Mouse (Mus musculus) forebrain, embryonic 11.5 days (tissue): ENCODE data around the gene Tmem144. TPM values are rescaled to one million over a fixed set of nuclear protein-coding genes. Genes with fewer than 3 reads are reported as not detected.

ENCODE experiments used
- ATAC-seq: fragments of 200-750 bp; cut with Nextera tagmentation; replicated peaks from 2 replicates; pipeline ENCODE4 v1.8.0; 2017; ENCODE audit warnings: moderate TSS enrichment; ENCODE audit not compliant: low FRiP score
- DNase-seq: peaks from one replicate; pipeline ENCODE4 v3.0.0-alpha.2; 2017; ENCODE audit warnings: low spot score
- H3K27ac ChIP-seq: fragments of 300-500 bp; sonication (generic); 2 replicates; pipeline ENCODE4 v1.5.1; 2014; ENCODE audit warnings: low read depth, low read length
- H3K27me3 ChIP-seq: fragments of 300-500 bp; sonication (generic); 2 replicates; pipeline ENCODE4 v1.6.1; 2014; ENCODE audit warnings: mild to moderate bottlenecking, low read length, mixed read lengths; ENCODE audit not compliant: control insufficient read depth, insufficient read depth
- H3K36me3 ChIP-seq: fragments of 300-500 bp; sonication (generic); 2 replicates; pipeline ENCODE4 v1.6.1; 2014; ENCODE audit warnings: mild to moderate bottlenecking, low read length, moderate library complexity, mixed read lengths; ENCODE audit not compliant: control insufficient read depth, insufficient read depth
- H3K4me1 ChIP-seq: fragments of 300-500 bp; sonication (generic); replicated peaks from 2 replicates; pipeline ENCODE4 v1.6.1; 2014; ENCODE audit warnings: low read length, mixed read lengths; ENCODE audit not compliant: control insufficient read depth, insufficient read depth
- H3K4me2 ChIP-seq: fragments of 300-500 bp; sonication (generic); 2 replicates; pipeline ENCODE4 v1.6.1; 2014; ENCODE audit warnings: low read depth, mild to moderate bottlenecking, low read length, moderate library complexity, mixed read lengths; ENCODE audit not compliant: severe bottlenecking
- H3K4me3 ChIP-seq: fragments of 300-500 bp; sonication (generic); 2 replicates; pipeline ENCODE4 v1.5.1; 2014; ENCODE audit warnings: low read depth, low read length
- H3K9ac ChIP-seq: fragments of 300-500 bp; sonication (generic); 2 replicates; pipeline ENCODE4 v1.6.1; 2014; ENCODE audit warnings: low read length
- H3K9me3 ChIP-seq: fragments of 300-500 bp; sonication (generic); 2 replicates; pipeline ENCODE4 v1.6.1; 2016; ENCODE audit warnings: low read length, mixed read lengths; ENCODE audit not compliant: control insufficient read depth
- WGBS: fragments of 180-500 bp; shearing (Covaris S2); extraction: QIAGEN DNeasy Blood & Tissue Kit; methylation state at CpG from one replicate; pipeline ENCODE4 v1.1.7; 2014; 5-methylcytosine and 5-hydroxymethylcytosine counted together
- polyA plus RNA-seq: library from polyadenylated mRNA; unstranded; fragments of >200 nt; fragmentation: Nextera tagmentation; extraction: Ambion mirVana; gene quantifications from 2 replicates; pipeline ENCODE4 v1.2.1, GENCODE M21; 2014

The Tmem144 gene
- polyA plus RNA-seq, 1 experiment from 2014 or later, result 3.5 TPM

DNA sequence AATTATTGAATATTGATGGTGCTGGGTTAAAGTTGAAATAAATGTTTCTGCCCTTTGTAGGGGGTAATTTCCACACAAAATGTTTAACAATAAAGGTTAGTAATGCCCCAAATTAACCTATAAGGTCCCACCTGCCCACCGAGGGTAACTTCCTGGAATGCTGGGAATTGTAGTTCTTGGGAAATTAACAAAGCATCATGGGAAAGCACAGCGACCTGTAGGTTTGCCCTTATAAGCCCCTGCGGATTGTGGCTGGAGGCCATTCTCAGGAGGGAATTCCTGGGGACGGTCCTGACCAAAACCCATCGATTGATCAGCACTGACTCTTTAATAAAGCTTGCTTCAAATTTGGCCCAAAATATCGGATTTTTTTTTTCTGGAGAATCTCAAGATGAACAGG lies 1.9 kb downstream of the Tmem144 start:
- Histone ChIP-seq H3K36me3 (no peaks in the 10 kb centered on the region), H3K4me3 (no peak overlapping the region), H3K27me3 (no peaks in the 10 kb centered on the region), H3K27ac (no peak overlapping the region), H3K4me2 (no peak overlapping the region), H3K9me3 (no peaks in the 10 kb centered on the region), H3K9ac (no peak overlapping the region), H3K4me1 (no peaks in the 10 kb centered on the region)
- ATAC-seq, result no peak
- no peak for DNase-seq
- 37% methylated on average over 6 of the region's 6 CpGs for WGBS

DNA sequence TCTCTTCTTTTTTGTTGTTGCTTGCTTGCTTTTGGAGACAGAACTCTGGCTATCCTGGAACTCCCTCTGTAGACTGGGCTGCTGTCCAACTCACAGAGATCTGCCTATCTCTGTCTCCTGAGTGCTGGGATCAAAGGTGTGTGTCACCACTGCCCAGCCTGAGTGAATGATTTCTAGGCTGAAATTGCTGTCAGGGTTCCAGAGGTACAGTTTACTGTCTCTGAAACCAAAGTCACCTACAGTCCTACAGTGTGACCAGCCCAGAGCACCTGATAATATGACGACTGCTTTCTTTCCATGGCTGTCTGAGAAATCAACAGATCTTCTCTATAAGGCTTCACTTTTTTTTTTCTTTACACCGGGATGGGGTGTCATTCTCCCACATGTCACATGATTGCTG lies 3.0 kb downstream of the Tmem144 start:
- 84% methylated on average over 2 of the region's 2 CpGs for WGBS
- no peak for ATAC-seq

DNA sequence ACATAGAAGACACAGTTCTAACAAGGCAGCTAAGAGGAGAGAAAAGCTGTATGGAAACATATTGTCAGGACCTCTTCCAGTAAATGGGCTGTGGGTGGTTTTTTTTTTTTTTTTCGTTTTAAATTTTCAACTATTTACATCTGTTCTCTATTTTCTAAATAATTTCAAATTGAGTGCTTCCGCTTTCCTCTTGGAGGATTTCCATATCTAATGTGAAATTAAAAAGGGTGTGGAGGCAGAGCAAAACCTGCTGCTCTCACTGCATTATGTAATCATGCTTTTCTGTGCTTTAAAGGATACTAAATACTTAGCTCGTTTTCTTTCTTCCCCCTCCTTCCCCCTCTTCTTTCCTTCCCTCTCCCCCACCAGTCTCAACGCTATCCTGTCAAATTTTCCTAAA lies 3.7 kb downstream of the Tmem144 start:
- Histone ChIP-seq H3K36me3 (no peaks in the 10 kb centered on the region), H3K4me2 (no peak overlapping the region), H3K27me3 (no peaks in the 10 kb centered on the region), H3K4me3 (no peak overlapping the region), H3K27ac (no peak overlapping the region), H3K4me1 (no peaks in the 10 kb centered on the region), H3K9ac (no peak overlapping the region), H3K9me3 (no peaks in the 10 kb centered on the region)
- WGBS, result 46% methylated on average over 4 of the region's 4 CpGs
- DNase-seq, result no peak
- ATAC-seq, result no peak

More for the DNA sequence above, 3.0 kb downstream of the Tmem144 start:
- no peaks in the 10 kb centered on the region for H3K36me3 ChIP-seq
- no peak overlapping the region for H3K4me2 ChIP-seq
- no peak for DNase-seq
- no peak overlapping the region for H3K27ac ChIP-seq
- no peaks in the 10 kb centered on the region for H3K9me3 ChIP-seq
- H3K27me3 ChIP-seq, result no peaks in the 10 kb centered on the region
- no peaks in the 10 kb centered on the region for H3K4me1 ChIP-seq
- H3K9ac ChIP-seq, result no peak overlapping the region
- H3K4me3 ChIP-seq, result no peak overlapping the region

DNA sequence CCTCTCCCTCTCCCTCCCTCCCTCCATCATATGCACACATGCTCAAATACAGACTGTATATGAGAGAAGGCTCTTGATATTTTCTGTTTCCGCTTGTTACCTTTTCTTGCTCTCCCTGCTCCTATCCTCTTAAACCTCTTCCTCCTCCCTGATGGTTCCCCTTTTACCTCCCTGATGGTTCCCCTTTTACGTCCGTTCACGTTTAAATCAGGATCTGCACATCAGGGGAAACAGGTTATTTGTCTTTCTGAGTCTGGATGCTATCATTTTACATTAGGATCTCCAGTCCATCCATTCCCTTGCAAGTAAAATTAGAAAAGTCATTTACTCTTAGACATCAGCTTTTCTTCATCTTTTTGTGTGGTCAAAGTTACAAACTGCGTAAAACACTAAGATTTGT lies 5.9 kb downstream of the Tmem144 start:
- no peak overlapping the region for H3K4me2 ChIP-seq
- ATAC-seq (no peak), DNase-seq (no peak)
- no peaks in the 10 kb centered on the region for H3K36me3 ChIP-seq
- H3K9me3 ChIP-seq, result no peaks in the 10 kb centered on the region
- H3K4me3 ChIP-seq, result no peak overlapping the region
- 90% methylated on average over 5 of the region's 5 CpGs for WGBS
- no peak overlapping the region for H3K9ac ChIP-seq
- no peaks in the 10 kb centered on the region for H3K4me1 ChIP-seq
- no peak overlapping the region for H3K27ac ChIP-seq
- H3K27me3 ChIP-seq, result no peaks in the 10 kb centered on the region

DNA sequence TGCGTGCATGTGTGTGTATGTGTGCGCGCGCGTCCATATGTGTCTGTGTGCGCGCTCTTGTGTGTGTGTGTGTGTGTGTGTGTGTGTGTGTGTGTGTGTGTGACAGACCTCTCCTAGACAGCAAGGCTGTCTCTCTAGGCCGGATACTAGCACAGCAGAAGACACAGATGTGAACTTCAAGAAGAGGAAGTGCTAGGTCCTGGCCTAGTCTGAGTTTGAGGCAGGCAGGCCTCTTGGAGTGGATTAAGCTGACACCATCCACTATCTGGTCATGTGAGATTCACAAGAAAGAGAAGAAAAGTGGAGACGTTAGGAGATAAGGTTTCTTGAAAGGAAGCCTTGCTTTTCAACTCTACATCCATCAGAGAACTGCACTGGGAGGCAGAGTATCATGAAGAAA lies 8.6 kb downstream of the Tmem144 start:
- no peak overlapping the region for H3K4me2 ChIP-seq
- DNase-seq (no peak), ATAC-seq (no peak)
- H3K4me1 ChIP-seq, result no peaks in the 10 kb centered on the region
- 94% methylated on average over 9 of the region's 9 CpGs for WGBS
- H3K9me3 ChIP-seq, result no peaks in the 10 kb centered on the region
- H3K9ac ChIP-seq, result no peak overlapping the region
- no peaks in the 10 kb centered on the region for H3K36me3 ChIP-seq
- no peak overlapping the region for H3K4me3 ChIP-seq
- H3K27me3 ChIP-seq, result no peaks in the 10 kb centered on the region
- H3K27ac ChIP-seq, result no peak overlapping the region

DNA sequence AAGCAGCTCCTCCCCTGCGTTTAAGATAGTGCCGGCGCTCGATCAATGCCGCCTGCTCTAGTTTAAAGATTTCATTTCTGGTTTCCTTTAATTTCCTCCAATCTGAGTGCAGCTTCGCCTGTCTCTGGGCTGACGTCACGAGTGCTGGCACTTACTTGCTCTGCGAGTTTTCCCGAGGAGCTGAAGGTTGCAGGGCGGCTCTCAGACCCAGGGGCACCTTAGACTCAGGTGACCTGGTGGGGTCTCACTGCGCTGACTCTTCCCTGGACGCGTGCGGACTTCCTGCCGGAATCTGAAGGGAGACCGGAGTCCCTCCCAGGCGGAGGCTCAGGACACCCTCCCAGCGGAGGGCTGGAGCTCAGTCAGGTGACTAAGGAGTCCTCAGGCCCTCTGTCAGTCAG lies 10.0 kb downstream of the Tmem144 start:
- peak overlapping the region; percentile 38 for H3K4me3 ChIP-seq
- peak; percentile 82 for ATAC-seq
- under 1% methylated on average over 19 of the region's 19 CpGs for WGBS
- no peaks in the 10 kb centered on the region for H3K27me3 ChIP-seq
- H3K9me3 ChIP-seq, result no peaks in the 10 kb centered on the region
- peak overlapping the region; percentile 51 for H3K9ac ChIP-seq
- no peaks in the 10 kb centered on the region for H3K36me3 ChIP-seq
- no peaks in the 10 kb centered on the region for H3K4me1 ChIP-seq
- H3K4me2 ChIP-seq, result peak overlapping the region; percentile 55
- DNase-seq, result peak; percentile 78
- no peak overlapping the region for H3K27ac ChIP-seq

DNA sequence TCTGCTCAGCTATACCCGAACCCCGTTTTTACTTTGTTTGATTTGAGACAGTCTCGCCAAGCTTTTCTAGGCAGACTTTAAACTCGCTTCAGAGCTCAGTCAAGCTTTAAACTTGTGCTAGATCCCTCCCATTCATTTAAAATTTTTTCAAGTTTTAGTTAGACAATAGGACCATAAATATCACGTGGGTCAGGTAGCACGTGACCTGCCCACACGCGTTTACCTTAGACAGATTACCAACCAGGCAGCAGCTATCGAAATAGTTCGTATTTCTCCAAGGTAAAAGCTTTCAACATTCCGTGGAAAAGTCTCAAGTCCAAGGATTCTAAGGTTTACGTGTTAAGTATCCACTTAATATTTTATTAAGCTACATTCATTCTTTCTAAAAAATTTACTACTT lies 10.4 kb downstream of the Tmem144 start:
- H3K27ac ChIP-seq, result no peak overlapping the region
- H3K4me3 ChIP-seq, result peak overlapping the region; percentile 38
- H3K4me1 ChIP-seq, result no peaks in the 10 kb centered on the region
- peak overlapping the region; percentile 51; the same call in 1 of the 2 replicates for H3K9ac ChIP-seq
- DNase-seq (peak; percentile 81), ATAC-seq (peak; percentile 71)
- no peaks in the 10 kb centered on the region for H3K27me3 ChIP-seq
- H3K4me2 ChIP-seq, result peak overlapping the region; percentile 55
- no peaks in the 10 kb centered on the region for H3K36me3 ChIP-seq
- 9% methylated on average over 12 of the region's 12 CpGs for WGBS
- H3K9me3 ChIP-seq, result no peaks in the 10 kb centered on the region

DNA sequence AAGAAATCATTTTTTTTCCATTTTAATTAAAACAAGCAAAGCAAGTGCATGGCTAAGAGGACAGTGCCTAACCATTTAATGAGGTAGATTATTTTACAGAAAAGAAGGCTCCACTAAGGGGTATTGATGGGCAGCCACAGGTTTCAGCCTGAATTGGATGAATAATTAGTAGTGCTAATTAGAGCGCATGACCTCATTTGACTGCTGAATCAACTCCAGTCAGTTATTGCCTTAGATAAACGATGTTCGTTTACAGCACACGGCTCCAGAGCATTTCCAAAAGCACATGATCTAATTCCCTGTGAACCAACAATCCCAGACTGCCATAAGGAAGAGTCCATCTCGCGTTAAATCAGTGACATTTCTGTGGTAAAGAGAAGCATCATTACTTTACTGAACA lies 11.1 kb downstream of the Tmem144 start:
- Histone ChIP-seq H3K36me3 (no peaks in the 10 kb centered on the region), H3K27ac (peak overlapping the region; percentile 21; the same call in 1 of the 2 replicates), H3K9me3 (no peaks in the 10 kb centered on the region), H3K27me3 (no peaks in the 10 kb centered on the region), H3K4me3 (no peak overlapping the region; the same call in 1 of the 2 replicates), H3K4me2 (peak overlapping the region; percentile 55), H3K9ac (no peak overlapping the region; the same call in 1 of the 2 replicates), H3K4me1 (no peaks in the 10 kb centered on the region)
- no peak for DNase-seq
- ATAC-seq, result peak; percentile 71
- WGBS, result 47% methylated on average over 6 of the region's 6 CpGs

DNA sequence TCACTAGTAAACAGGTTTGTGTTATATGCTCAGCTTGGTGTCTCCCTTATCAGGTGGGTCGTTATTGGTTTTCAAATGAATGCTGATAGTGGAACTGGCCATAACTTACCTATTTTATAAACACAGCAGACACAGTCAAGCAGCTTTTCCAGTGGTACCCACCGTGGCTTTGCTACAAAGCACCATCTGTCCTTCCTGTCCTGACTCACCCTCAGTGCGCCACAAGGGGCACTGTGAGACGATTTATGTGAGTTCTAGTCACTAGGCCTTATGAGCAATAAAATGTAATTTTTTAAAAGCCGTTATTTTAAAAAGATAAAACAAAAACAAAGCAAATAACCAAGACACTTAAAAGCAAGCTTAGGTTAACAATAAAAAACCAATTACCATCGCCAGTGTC lies 13.8 kb downstream of the Tmem144 start:
- WGBS, result 56% methylated on average over 6 of the region's 6 CpGs
- no peaks in the 10 kb centered on the region for H3K36me3 ChIP-seq
- no peaks in the 10 kb centered on the region for H3K4me1 ChIP-seq
- no peak overlapping the region for H3K4me2 ChIP-seq
- no peak for ATAC-seq
- no peak overlapping the region for H3K9ac ChIP-seq
- no peaks in the 10 kb centered on the region for H3K9me3 ChIP-seq
- no peak overlapping the region for H3K4me3 ChIP-seq
- no peak overlapping the region for H3K27ac ChIP-seq
- no peaks in the 10 kb centered on the region for H3K27me3 ChIP-seq
- no peak for DNase-seq
